In the genomic region with DNA sequence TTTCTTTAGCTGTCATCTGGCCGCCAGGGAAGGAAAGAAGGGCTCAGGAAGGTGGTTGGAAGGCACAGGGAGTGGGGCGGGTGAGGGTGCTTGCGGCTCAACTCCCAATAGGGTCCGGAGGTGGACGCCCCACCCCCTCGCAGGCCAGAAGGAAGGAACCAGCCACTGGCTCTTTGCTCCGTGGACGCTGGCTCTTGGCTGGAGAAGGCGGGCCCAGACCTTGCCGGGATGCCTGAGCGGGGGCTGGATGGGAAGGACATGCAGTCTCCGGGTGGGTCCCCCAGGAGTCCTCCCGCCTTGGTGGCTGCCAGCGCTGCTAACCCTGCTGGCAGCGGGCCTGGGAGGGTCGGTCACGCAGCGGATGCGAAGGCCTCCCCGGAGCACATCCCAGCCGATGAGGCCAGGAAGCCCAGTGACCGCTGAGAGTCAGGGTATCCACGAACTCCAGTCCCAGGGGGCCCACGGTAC, we compare ENCODE assay signal across 8 mouse cellular contexts. TPM values are rescaled to one million over a fixed set of nuclear protein-coding genes. Genes with fewer than 3 reads are reported as not detected.
DNase-seq lines count a peak whose midpoint lies in the region; ATAC-seq and TF ChIP-seq lines count a peak whose summit lies in the region.

No protein-coding gene starts in this region.

- peak; percentile 67 for DNase-seq in ZHBTc4 (ENCODE audit: low read depth, low spot score)
- peak; percentile 38 to 55 for DNase-seq in cerebellum, postnatal 14 days
- DNase-seq in gastrocnemius, postnatal 25 days: peak; percentile 94
- peak; percentile 53 for DNase-seq in liver
- peak; percentile 78 to 84 for DNase-seq in urinary bladder, postnatal 4 days (ENCODE audit: low spot score in 2 of 2)
- DNase-seq in right cerebral cortex, postnatal 36 days (ENCODE audit: low spot score in 2 of 2): no peak

- H3K9ac ChIP-seq in hindbrain, embryonic 15.5 days: 0 out of 2 replicates have a peak overlapping the region, but pooled peaks have one; percentile 1

- peak overlapping the region; percentile 51 for H3K4me2 ChIP-seq in hindbrain, embryonic 15.5 days
- peak overlapping the region; percentile 26 for H3K4me2 ChIP-seq in myocyte (ENCODE audit: low read depth)

- no peak for TF ChIP-seq POLR2A in myocyte (IDR thresholded peaks at IDR 0.05; ENCODE audit: insufficient read length, low read depth)

- H3K9me3 ChIP-seq in hindbrain, embryonic 15.5 days: no peaks in the 10 kb centered on the region

- peak overlapping the region; percentile 3; the same call in 1 of the 2 replicates for H3K4me3 ChIP-seq in hindbrain, embryonic 15.5 days
- no peak overlapping the region for H3K4me3 ChIP-seq in myocyte

- peak; percentile 46; the same call in 1 of the 2 replicates for ATAC-seq in hindbrain, embryonic 15.5 days (ENCODE audit: low FRiP score, low read depth)

- no peaks in the 10 kb centered on the region for H3K79me2 ChIP-seq in myocyte (ENCODE audit: control insufficient read depth, insufficient read depth)

- H3K27ac ChIP-seq in hindbrain, embryonic 15.5 days (replicated peaks): no peak overlapping the region

- H3K4me1 ChIP-seq in hindbrain, embryonic 15.5 days (replicated peaks): peaks cover 16% of the 10 kb centered on the region

- WGBS in hindbrain, embryonic 15.5 days: 5% methylated on average over 24 of the region's 24 CpGs

- no peaks in the 10 kb centered on the region for H3K27me3 ChIP-seq in hindbrain, embryonic 15.5 days
- no peaks in the 10 kb centered on the region for H3K27me3 ChIP-seq in myocyte (ENCODE audit: control insufficient read depth, insufficient read depth, insufficient read length)

- no peaks in the 10 kb centered on the region for H3K36me3 ChIP-seq in hindbrain, embryonic 15.5 days
- no peaks in the 10 kb centered on the region for H3K36me3 ChIP-seq in myocyte (ENCODE audit: control insufficient read depth, insufficient read depth)

- H3ac ChIP-seq in myocyte (ENCODE audit: control insufficient read depth, insufficient read length): no peak overlapping the region

TF ChIP-seq in myocyte, 11 proteins besides CTCF, POLR2A, EP300 and RAD21:
- TF ChIP-seq SRF (IDR thresholded peaks at IDR 0.05; ENCODE audit: control insufficient read depth, insufficient read length, low read depth) (no peak), MYOG (IDR thresholded peaks at IDR 0.05; ENCODE audit: control insufficient read depth in 1 of 3, insufficient read depth in 1 of 3, insufficient read length in 2 of 3, low read depth in 2 of 3) (no peak), MYOD1 (IDR thresholded peaks at IDR 0.05; ENCODE audit: control insufficient read depth in 1 of 3, insufficient read length in 2 of 3, low read depth in 2 of 3) (no peak), TCF12 (IDR thresholded peaks at IDR 0.05; ENCODE audit: insufficient read depth, poor library complexity, severe bottlenecking) (no peak), USF1 (IDR thresholded peaks at IDR 0.05; ENCODE audit: low read depth) (no peak), REST (IDR thresholded peaks at IDR 0.05; ENCODE audit: insufficient read depth, insufficient read length) (no peak), POLR2AphosphoS2 (IDR thresholded peaks at IDR 0.05; ENCODE audit: insufficient read length, low read depth) (no peak), MAX (IDR thresholded peaks at IDR 0.05; ENCODE audit: low read depth) (no peak), E2F4 (IDR thresholded peaks at IDR 0.05; ENCODE audit: insufficient read depth) (no peak), TCF3 (IDR thresholded peaks at IDR 0.05; ENCODE audit: insufficient read length, low read depth) (no peak), CEBPB (IDR thresholded peaks at IDR 0.05; ENCODE audit: insufficient read depth, poor library complexity, severe bottlenecking) (no peak)

RNA-seq across cellular contexts. Expression of a gene that starts 12.5 kb away (rescaled TPM):
- total RNA-seq in gastrocnemius, postnatal 25 days (2021): 1 to 10 TPM; 3.5 to 6.1 TPM
- polyA plus RNA-seq in hindbrain, embryonic 15.5 days (2015; fragmentation: Nextera tagmentation; extraction: Ambion mirVana): 0.50 and 0.51 TPM in 2 replicates
- 0.16 TPM for polyA plus RNA-seq in myocyte (2012; fragmentation: generic; extraction: Trizol)

Comparison
In these comparisons a context has a peak if more than half of its experiments do, and no peak if none do; other contexts are left out.
1. DNase-seq: peak in ZHBTc4 (single experiment), cerebellum, postnatal 14 days (2 of 2), gastrocnemius, postnatal 25 days (single experiment), liver (single experiment) and urinary bladder, postnatal 4 days (2 of 2); none in right cerebral cortex, postnatal 36 days (0 of 2).